Mouse (Mus musculus) left cerebral cortex, adult 2 months (tissue): ENCODE measurements at regions not wholly inside any gene's neighbourhood (a gene's known extent, or its start where the extent isn't known, plus 50 kb on each side); places are given as distances from the start of the nearest gene placed in this dataset.
"Not testable (repeated sequence)": the region's sequence is repeated elsewhere in the genome, so short reads cannot be mapped to it uniquely, and the experiment has no call there.

Experiments used
- DNase-seq, 2 experiments: peaks; one replicate each; pipeline ENCODE4 v3.0.0; 2021 to 2022; ENCODE audit warnings: low spot score in 2 of 2, mixed read lengths in 1 of 2; ENCODE audit errors: extremely low spot score in 1 of 2
- H3K27ac ChIP-seq: fragments of 200-600 bp; 2 replicates; pipeline ENCODE4 v1.8.1; 2022
- H3K4me3 ChIP-seq: fragments of 200-600 bp; 2 replicates; pipeline ENCODE4 v1.8.1; 2022
- CTCF ChIP-seq: fragments of 200-600 bp; IDR thresholded peaks from 2 replicates; pipeline ENCODE4 v1.8.1; 2022; ENCODE audit warnings: antibody characterized with exemption, mild to moderate bottlenecking, moderate library complexity
- intact Hi-C: fragments of 180-260 bp; cut with DNase I; formaldehyde crosslinking; loops from one replicate; pipeline ENCODE4 v1.15.1; 2025

DNA sequence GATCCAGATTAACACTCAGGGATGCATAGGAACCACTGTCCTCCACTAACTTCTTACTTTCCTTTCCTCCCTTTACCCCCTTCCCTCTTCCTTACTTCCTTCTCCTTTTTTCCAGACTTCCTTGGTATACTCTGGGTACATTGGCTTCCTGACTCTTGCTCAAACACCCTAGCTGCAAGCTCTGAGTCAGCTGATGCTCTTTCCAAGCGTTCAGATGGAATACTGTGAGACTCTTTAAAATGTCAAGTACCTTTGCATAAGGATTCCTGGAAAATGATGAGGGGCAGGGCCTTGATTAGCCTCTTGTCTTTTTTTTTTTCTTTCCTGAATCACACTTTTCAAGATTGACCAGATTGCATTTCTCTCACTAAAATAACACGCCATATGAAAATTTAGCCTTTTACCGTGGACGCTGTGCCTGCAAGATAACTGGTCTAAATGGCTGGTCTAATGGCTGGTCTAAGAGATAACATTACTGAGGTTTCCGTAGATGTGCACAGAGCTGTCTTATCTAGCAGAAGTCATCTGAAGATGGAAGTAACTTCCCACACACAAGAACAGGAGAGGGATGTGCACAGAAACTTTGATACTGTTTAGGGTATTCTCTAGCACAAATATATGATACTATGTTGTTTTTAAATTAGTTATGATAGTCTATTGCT is 404.9 kb downstream of the Rprm start:
- H3K4me3 ChIP-seq = no peak overlapping the region
- intact Hi-C loops = loop anchor here (5.0 kb wide), 1 partner anchor 47 kb away; no protein-coding TSS in a partner anchor
- no peak for DNase-seq
- TF ChIP-seq CTCF = no peak
- H3K27ac ChIP-seq = no peak overlapping the region

DNA sequence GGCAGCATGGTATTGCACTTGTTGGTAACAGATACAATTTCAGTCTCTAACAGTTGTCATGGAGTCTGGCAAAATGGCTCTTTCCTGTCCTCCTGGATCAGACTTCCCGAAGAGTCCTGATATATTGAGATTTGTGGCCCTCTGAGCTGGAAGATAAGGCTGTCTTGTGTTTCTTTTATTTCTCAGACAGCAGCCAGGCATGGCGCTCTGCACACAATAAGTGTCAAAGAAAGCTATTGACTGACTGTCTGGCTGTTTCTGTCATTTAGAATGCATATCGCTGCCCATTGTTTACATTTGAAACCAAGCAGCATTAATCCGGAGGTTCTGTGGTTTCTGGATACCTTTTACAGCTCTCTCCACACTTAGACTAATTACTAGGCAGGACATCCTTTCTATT is 402.8 kb downstream of the Rprm start:
- Histone ChIP-seq H3K4me3 (no peak overlapping the region), H3K27ac (no peak overlapping the region)
- TF ChIP-seq CTCF = no peak
- intact Hi-C loops = loop anchor here (5.0 kb wide), 1 partner anchor 45 kb away; no protein-coding TSS in a partner anchor
- DNase-seq = no peak

DNA sequence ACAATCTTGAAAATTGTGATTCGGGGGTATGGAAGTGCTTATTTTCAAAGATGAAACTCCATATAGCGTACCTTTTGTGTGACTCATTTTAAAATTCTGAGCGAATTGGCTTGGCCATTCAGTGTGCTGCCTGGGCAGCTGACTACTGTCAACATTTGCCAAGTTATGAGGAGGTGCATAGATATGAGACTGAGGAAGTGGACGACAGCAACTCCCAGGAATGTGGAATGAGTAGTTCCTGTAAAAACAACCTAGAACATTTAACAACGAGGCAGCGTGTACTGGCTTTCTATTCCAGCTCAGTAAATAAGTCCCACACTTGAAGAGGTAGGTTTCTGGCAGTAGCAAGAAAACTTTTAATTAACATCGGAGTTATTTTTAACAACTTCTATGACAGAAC is 398.1 kb downstream of the Rprm start:
- no peak for DNase-seq
- TF ChIP-seq CTCF = no peak
- H3K4me3 ChIP-seq = no peak overlapping the region
- no peak overlapping the region for H3K27ac ChIP-seq
- intact Hi-C loops = no loop called here

- intact Hi-C loops = no loop called here
- Histone ChIP-seq H3K27ac (no peak overlapping the region), H3K4me3 (no peak overlapping the region)
- TF ChIP-seq CTCF = peak; percentile 2
- no peak for DNase-seq
These were observed 396.0 kb downstream of the Rprm start for GRCm38 (mm10) chr2:53689223-53689880.

GRCm38 (mm10) chr2:53691580-53692118 is 393.7 kb downstream of the Rprm start:
- intact Hi-C loops = no loop called here
- TF ChIP-seq CTCF = no peak
- Histone ChIP-seq H3K27ac (no peak overlapping the region), H3K4me3 (no peak overlapping the region)
- no peak for DNase-seq

GRCm38 (mm10) chr2:53711213-53711612 is 374.1 kb downstream of the Rprm start:
- H3K27ac ChIP-seq = peak overlapping the region; percentile 63; the same call in 1 of the 2 replicates
- no peak for TF ChIP-seq CTCF
- intact Hi-C loops = loop anchor here (1.0 kb wide), 1 partner anchor 375 kb away; no protein-coding TSS in a partner anchor

GRCm38 (mm10) chr2:53713106-53713640 is 372.2 kb downstream of the Rprm start:
- no peak for DNase-seq
- Histone ChIP-seq H3K4me3 (no peak overlapping the region), H3K27ac (peak overlapping the region; percentile 13; the same call in 1 of the 2 replicates)
- intact Hi-C loops = loop anchor here (2.0 kb wide), 1 partner anchor 16 kb away; no protein-coding TSS in a partner anchor
- no peak for TF ChIP-seq CTCF

More at GRCm38 (mm10) chr2:53711213-53711612, 374.1 kb downstream of the Rprm start:
- peak; percentile 54 to 69 for DNase-seq
- H3K4me3 ChIP-seq = no peak overlapping the region

DNA sequence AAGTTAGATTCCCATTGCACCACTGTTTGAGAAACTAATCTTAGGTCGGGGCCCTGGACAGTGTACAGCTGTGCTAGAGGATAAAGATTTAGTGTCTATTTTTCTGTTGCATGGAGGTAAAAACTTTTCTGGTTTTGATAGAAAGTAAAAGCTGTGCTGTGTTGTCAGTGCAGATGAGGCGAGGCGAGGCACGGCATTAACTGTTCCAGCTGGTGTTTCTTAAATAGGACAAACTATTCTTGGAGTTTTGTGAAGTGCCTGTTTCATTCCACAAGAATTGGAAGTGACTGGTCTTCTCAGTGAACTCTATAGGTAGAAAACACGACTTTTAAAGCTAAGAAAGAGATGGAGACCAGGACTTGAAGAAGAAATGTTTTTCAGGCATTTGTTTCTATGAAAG is 370.3 kb downstream of the Rprm start:
- Histone ChIP-seq H3K4me3 (no peak overlapping the region), H3K27ac (peak overlapping the region; percentile 8; the same call in 1 of the 2 replicates)
- TF ChIP-seq CTCF = no peak
- intact Hi-C loops = no loop called here
- DNase-seq = no peak

- DNase-seq = no peak
- no peak for TF ChIP-seq CTCF
- no peak overlapping the region for H3K27ac ChIP-seq
- intact Hi-C loops = no loop called here
- H3K4me3 ChIP-seq = no peak overlapping the region
These were observed 362.1 kb downstream of the Rprm start for GRCm38 (mm10) chr2:53723231-53723630.

DNA sequence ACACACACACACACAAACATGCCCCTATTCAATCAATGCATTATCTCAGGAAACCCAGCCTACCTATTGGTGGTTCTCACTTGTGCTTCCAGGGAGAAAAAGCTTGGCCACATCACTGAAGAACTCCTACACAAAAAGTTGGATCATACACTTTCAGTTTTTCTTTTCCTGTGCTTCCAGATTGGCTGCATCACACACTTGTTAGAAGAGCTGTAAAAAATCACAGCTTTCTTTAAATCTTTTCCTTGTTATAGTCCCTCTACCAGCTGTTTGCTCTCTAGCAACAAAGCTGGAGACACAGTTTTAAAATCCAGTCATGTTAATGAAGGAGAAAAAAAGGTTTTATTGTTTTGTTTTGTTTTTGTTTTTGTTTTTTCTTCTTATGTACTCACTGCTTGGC is 356.7 kb downstream of the Rprm start:
- Histone ChIP-seq H3K4me3 (no peak overlapping the region), H3K27ac (peak overlapping the region; percentile 25)
- TF ChIP-seq CTCF = no peak
- no peak for DNase-seq
- intact Hi-C loops = loop anchor here (2.0 to 5.0 kb wide), 4 partner anchors 16 to 359 kb away; partner anchors contain the start of gene Rprm

- intact Hi-C loops = no loop called here
- Histone ChIP-seq H3K4me3 (no peak overlapping the region), H3K27ac (no peak overlapping the region)
- TF ChIP-seq CTCF = no peak
- no peak for DNase-seq
These were observed 354.9 kb downstream of the Rprm start for GRCm38 (mm10) chr2:53730451-53730850.

DNA sequence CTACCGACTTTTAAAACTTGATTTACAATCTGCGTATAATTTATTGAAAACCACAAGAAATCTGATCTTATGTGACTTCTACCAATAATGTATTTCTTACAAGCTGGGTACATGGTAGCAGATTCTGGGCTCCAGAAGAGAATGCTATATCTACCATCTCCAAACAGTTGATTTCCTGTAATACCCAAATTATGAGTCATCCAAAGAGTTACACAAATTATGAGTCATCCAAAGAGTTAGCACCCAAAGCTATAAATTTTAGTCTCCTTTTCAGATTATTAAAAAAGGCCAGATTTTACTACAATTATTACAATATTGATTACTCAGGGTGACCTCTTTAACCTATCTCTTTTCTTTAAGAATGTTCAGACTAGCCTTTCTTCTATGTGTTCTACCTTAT is 321.9 kb downstream of the Rprm start:
- no peak for TF ChIP-seq CTCF
- intact Hi-C loops = no loop called here
- no peak overlapping the region for H3K4me3 ChIP-seq
- DNase-seq = no peak
- no peak overlapping the region for H3K27ac ChIP-seq

GRCm38 (mm10) chr2:53782035-53782434 is 303.3 kb downstream of the Rprm start:
- intact Hi-C loops, H3K27ac ChIP-seq: not testable (repeated sequence)

DNA sequence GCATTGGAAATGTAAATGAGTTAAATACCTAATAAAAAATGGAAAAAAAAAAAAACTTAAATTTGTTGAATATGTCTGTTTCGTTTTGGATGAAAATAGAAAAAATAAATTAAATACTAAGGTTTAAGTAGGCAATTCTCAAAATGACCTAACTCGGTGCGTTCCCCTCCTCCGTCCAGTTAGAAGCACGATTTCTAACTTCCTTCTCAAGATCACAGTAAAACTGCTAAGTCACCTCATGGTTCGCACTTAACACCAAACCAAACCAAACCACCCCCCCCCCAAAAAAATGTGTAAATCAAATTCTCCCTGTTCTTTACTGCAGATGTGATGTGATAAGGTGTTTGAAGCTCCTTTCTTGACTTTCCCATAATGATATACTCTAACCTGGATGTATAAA is 296.8 kb downstream of the Rprm start:
- H3K4me3 ChIP-seq, DNase-seq, intact Hi-C loops, H3K27ac ChIP-seq: not testable (repeated sequence)

More at GRCm38 (mm10) chr2:53782035-53782434, 303.3 kb downstream of the Rprm start:
- not testable (repeated sequence) for DNase-seq, H3K4me3 ChIP-seq
